ENCODE assay signal across 10 mouse cellular contexts in genomic region chr6:38065122-38065500, GRCm38 (mm10). TPM values are rescaled to one million over a fixed set of nuclear protein-coding genes. Genes with fewer than 3 reads are reported as not detected.
DNase-seq lines count a peak whose midpoint lies in the region; ATAC-seq lines count a peak whose summit lies in the region.
"Had no signal": no experiment of that assay in that cellular context is flagged by ENCODE, and none has a peak within 500 bp of the region (broad histone marks: within the 10 kb centered on the region; RNA-seq: fewer than 3 reads in every experiment).

No protein-coding gene starts in this region.

- DNase-seq in midbrain, embryonic 10.5 days (ENCODE audit: low spot score), result no peak
- DNase-seq in cerebellum, postnatal 36 days, result peak; percentile 60 to 64
- peak; percentile 10 to 46 for DNase-seq in layer of hippocampus, postnatal 25 days (ENCODE audit: extremely low spot score in 1 of 2, low spot score in 1 of 2)
- peak; percentile 24 to 49 for DNase-seq in right cerebral cortex, postnatal 36 days (ENCODE audit: low spot score in 2 of 2)
- no peak for DNase-seq in kidney, adult 9 months
- no peak for DNase-seq in kidney, postnatal 4 days
- DNase-seq in heart, postnatal 14 days, result no peak
- DNase-seq: adrenal gland, adult 8-10 months had no signal

- H3K27me3 ChIP-seq in midbrain, embryonic 10.5 days (ENCODE audit: low read depth, poor library complexity, severe bottlenecking), result no peaks in the 10 kb centered on the region
- H3K27me3 ChIP-seq in midbrain, embryonic 15.5 days (replicated peaks), result no peaks in the 10 kb centered on the region

- 0 out of 2 replicates have a peak overlapping the region, but pooled peaks have one; percentile 4 for H3K27ac ChIP-seq in midbrain, embryonic 10.5 days (replicated peaks)
- no peak overlapping the region for H3K27ac ChIP-seq in midbrain, embryonic 15.5 days

- H3K4me1 ChIP-seq in midbrain, embryonic 10.5 days, result peaks cover 13% of the 10 kb centered on the region
- peaks cover 12% of the 10 kb centered on the region for H3K4me1 ChIP-seq in midbrain, embryonic 15.5 days

- no peak overlapping the region for H3K4me3 ChIP-seq in midbrain, embryonic 10.5 days
- H3K4me3 ChIP-seq in midbrain, embryonic 15.5 days, result no peak overlapping the region
- H3K4me3 ChIP-seq: erythroblast, embryonic 14.5 days had no signal

- ATAC-seq in midbrain, embryonic 15.5 days (replicated peaks), result no peak

- intact Hi-C loops in heart, postnatal 14 days (cut with DNase I), result loop anchor here (1.0 to 10.0 kb wide), 5 partner anchors 58 to 600 kb away; partner anchors contain the start of gene Trim24

- H3K9ac ChIP-seq in midbrain, embryonic 15.5 days, result no peak overlapping the region

- WGBS in midbrain, embryonic 10.5 days, result 80% methylated on average over 3 of the region's 3 CpGs
- WGBS in midbrain, embryonic 15.5 days, result 67% methylated on average over 3 of the region's 3 CpGs

- H3K4me2 ChIP-seq in midbrain, embryonic 15.5 days, result no peak overlapping the region

- H3K36me3 ChIP-seq in midbrain, embryonic 10.5 days, result no peaks in the 10 kb centered on the region
- H3K36me3 ChIP-seq in midbrain, embryonic 15.5 days (replicated peaks), result no peaks in the 10 kb centered on the region

- H3K9me3 ChIP-seq in midbrain, embryonic 10.5 days (replicated peaks), result peaks cover 6% of the 10 kb centered on the region; the same call in 1 of the 2 replicates
- no peaks in the 10 kb centered on the region for H3K9me3 ChIP-seq in midbrain, embryonic 15.5 days

RNA-seq across cellular contexts. Expression of gene Svopl, which starts 18.3 kb away (rescaled TPM):
- 0.91 and 1.3 TPM in 2 replicates for polyA plus RNA-seq in midbrain, embryonic 10.5 days (2016; fragmentation: Nextera tagmentation; extraction: Ambion mirVana)
- 0.97 and 0.98 TPM in 2 replicates for polyA plus RNA-seq in midbrain, embryonic 15.5 days (2015; fragmentation: Nextera tagmentation; extraction: Ambion mirVana)
- under 1 TPM; 0.14 to 0.32 TPM for total RNA-seq in layer of hippocampus, postnatal 25 days (2021)
- under 1 TPM; 0.53 to 0.90 TPM for total RNA-seq in heart, postnatal 14 days (2021)
- polyA plus RNA-seq: erythroblast, embryonic 14.5 days had no signal

RNA-seq across cellular contexts. Expression of gene Tmem213, which starts 43.9 kb away (rescaled TPM):
- not detected in 2 replicates for polyA plus RNA-seq in midbrain, embryonic 10.5 days (2016; fragmentation: Nextera tagmentation; extraction: Ambion mirVana)
- polyA plus RNA-seq in midbrain, embryonic 15.5 days (2015; fragmentation: Nextera tagmentation; extraction: Ambion mirVana), result not detected in 2 replicates
- not detected for total RNA-seq in layer of hippocampus, postnatal 25 days (2021)
- total RNA-seq in heart, postnatal 14 days (2021), result not detected
- total RNA-seq: adrenal gland, adult 8-10 months had no signal
- polyA plus RNA-seq: erythroblast, embryonic 14.5 days had no signal

RNA-seq across cellular contexts. Expression of gene Atp6v0a4, which starts 59.3 kb away (rescaled TPM):
- polyA plus RNA-seq in midbrain, embryonic 10.5 days (2016; fragmentation: Nextera tagmentation; extraction: Ambion mirVana), result not detected in 2 replicates
- polyA plus RNA-seq in midbrain, embryonic 15.5 days (2015; fragmentation: Nextera tagmentation; extraction: Ambion mirVana), result 0.24 and 0.25 TPM in 2 replicates
- 1 to 10 TPM; 1.7 to 2.1 TPM for total RNA-seq in layer of hippocampus, postnatal 25 days (2021)
- total RNA-seq in heart, postnatal 14 days (2021), result 1 to 10 TPM; 2.8 to 3.5 TPM
- polyA plus RNA-seq: erythroblast, embryonic 14.5 days had no signal

Comparison
In these comparisons a context has a peak if more than half of its experiments do, and no peak if none do; other contexts are left out.
1. DNase-seq: peak in cerebellum, postnatal 36 days (2 of 2), layer of hippocampus, postnatal 25 days (2 of 2) and right cerebral cortex, postnatal 36 days (2 of 2); none in midbrain, embryonic 10.5 days (single experiment), kidney, adult 9 months (single experiment), kidney, postnatal 4 days (0 of 2) and heart, postnatal 14 days (0 of 2).